Mouse (Mus musculus): ENCODE measurements around the gene Hbp1.

GRCm38 (mm10) chr12:31890685-31891084, 59.6 kb downstream of the Hbp1 start:
- no peak for TF ChIP-seq CTCF (IDR thresholded peaks at IDR 0.05; ENCODE audit: low read depth)
- TF ChIP-seq EP300 (IDR thresholded peaks at IDR 0.05; ENCODE audit: low read depth): no peak
